Mouse (Mus musculus) adrenal gland, adult 8-10 months (tissue): ENCODE data around the gene Ahnak. TPM values are rescaled to one million over a fixed set of nuclear protein-coding genes. Genes with fewer than 3 reads are reported as not detected.
"Not testable (repeated sequence)": the region's sequence is repeated elsewhere in the genome, so short reads cannot be mapped to it uniquely, and the experiment has no call there.

Experiments
- DNase-seq: peaks from one replicate; pipeline ENCODE4 v3.0.0; 2022
- total RNA-seq, 4 experiments: library from RNA; stranded (reverse); gene quantifications; 2 replicates each; pipeline ENCODE4 v1.2.4; 2022

Gene Ahnak
- total RNA-seq, 4 experiments from 2014 or later = 122 to 227 (median 158) TPM

- no peak for DNase-seq
Observed at GRCm38 (mm10) chr19:9101062-9101457, 112.0 kb downstream of the Ahnak start.

- no peak for DNase-seq
Observed at GRCm38 (mm10) chr19:9103986-9104385, 114.9 kb downstream of the Ahnak start.

- no peak for DNase-seq
Observed at GRCm38 (mm10) chr19:9105101-9105685, 116.1 kb downstream of the Ahnak start.

- no peak for DNase-seq
Observed at GRCm38 (mm10) chr19:9106096-9106495, 117.0 kb downstream of the Ahnak start.

GRCm38 (mm10) chr19:9106751-9107378, 117.8 kb downstream of the Ahnak start:
- no peak for DNase-seq

GRCm38 (mm10) chr19:9107379-9107755, 118.3 kb downstream of the Ahnak start:
- DNase-seq = no peak

- DNase-seq = no peak
Observed at GRCm38 (mm10) chr19:9108536-9108935, 119.5 kb downstream of the Ahnak start.

- DNase-seq = no peak
Observed at GRCm38 (mm10) chr19:9110182-9110869, 121.2 kb downstream of the Ahnak start.

- no peak for DNase-seq
Observed at GRCm38 (mm10) chr19:9112043-9112442, 123.0 kb downstream of the Ahnak start.

GRCm38 (mm10) chr19:9116268-9116667, 127.2 kb downstream of the Ahnak start:
- DNase-seq = no peak

GRCm38 (mm10) chr19:9117275-9117674, 128.2 kb downstream of the Ahnak start:
- DNase-seq = no peak

- no peak for DNase-seq
Observed at GRCm38 (mm10) chr19:9119655-9120425, 130.8 kb downstream of the Ahnak start.

GRCm38 (mm10) chr19:9122390-9122789, 133.3 kb downstream of the Ahnak start:
- no peak for DNase-seq

GRCm38 (mm10) chr19:9123986-9124385, 134.9 kb downstream of the Ahnak start:
- not testable (repeated sequence) for DNase-seq

Other genes starting within 250 kb of the Ahnak start
- 1 to 10 TPM in 3 of 4 experiments, under 1 TPM in 1; 0.64 to 4.4 (median 1.8) TPM for gene 1700092M07Rik, start 248.6 kb upstream of the Ahnak start, total RNA-seq
- gene Stx5a, start 247.9 kb upstream of the Ahnak start, total RNA-seq = 100 to 1,000 TPM in 3 of 4 experiments, 10 to 100 TPM in 1; 90.9 to 138 (median 118) TPM
- 100 to 1,000 TPM; 102 to 164 (median 148) TPM for gene Nxf1, start 232.2 kb upstream of the Ahnak start, total RNA-seq
- 100 to 1,000 TPM; 111 to 137 (median 123) TPM for gene Tmem223, start 218.3 kb upstream of the Ahnak start, total RNA-seq
- gene Tmem179b, start 214.8 kb upstream of the Ahnak start, total RNA-seq = 10 to 100 TPM; 54.8 to 73.9 (median 63.9) TPM
- 10 to 100 TPM; 16.6 to 26.8 (median 21.0) TPM for gene Taf6l, start 202.9 kb upstream of the Ahnak start, total RNA-seq
- gene Polr2g, start 190.7 kb upstream of the Ahnak start, total RNA-seq = 100 to 1,000 TPM in 2 of 4 experiments, 10 to 100 TPM in 2; 86.0 to 106 (median 102) TPM
- 1 to 10 TPM; 2.5 to 4.9 (median 3.5) TPM for gene Zbtb3, start 186.7 kb upstream of the Ahnak start, total RNA-seq
- 10 to 100 TPM; 27.4 to 40.5 (median 35.9) TPM for gene Ttc9c, start 170.0 kb upstream of the Ahnak start, total RNA-seq
- gene Hnrnpul2, start 169.3 kb upstream of the Ahnak start, total RNA-seq = 10 to 100 TPM; 66.4 to 84.4 (median 73.9) TPM
- not detected for gene AC129217.1, start 159.5 kb upstream of the Ahnak start, total RNA-seq
- 100 to 1,000 TPM in 3 of 4 experiments, 10 to 100 TPM in 1; 96.6 to 137 (median 126) TPM for gene Bscl2, start 151.8 kb upstream of the Ahnak start, total RNA-seq
- 1 to 10 TPM; 4.7 to 9.8 (median 8.7) TPM for gene Gng3, start 150.1 kb upstream of the Ahnak start, total RNA-seq
- gene Lrrn4cl, start 138.5 kb upstream of the Ahnak start, total RNA-seq = 1 to 10 TPM; 2.6 to 4.5 (median 3.3) TPM
- gene Ubxn1, start 117.8 kb upstream of the Ahnak start, total RNA-seq = 100 to 1,000 TPM; 203 to 231 (median 218) TPM
- gene Uqcc3, start 108.4 kb upstream of the Ahnak start, total RNA-seq = 10 to 100 TPM; 53.2 to 91.0 (median 63.1) TPM
- gene Lbhd1, start 105.6 kb upstream of the Ahnak start, total RNA-seq = 10 to 100 TPM in 3 of 4 experiments, 1 to 10 TPM in 1; 9.6 to 22.4 (median 14.5) TPM
- not detected for gene Gm49403, start 105.4 kb upstream of the Ahnak start, total RNA-seq
- gene 1810009A15Rik, start 100.4 kb upstream of the Ahnak start, total RNA-seq = 10 to 100 TPM; 32.6 to 54.7 (median 45.3) TPM
- 10 to 100 TPM in 1 of 4 experiments, 1 to 10 TPM in 3; 2.6 to 10.6 (median 6.0) TPM for gene Gm49416, start 100.4 kb upstream of the Ahnak start, total RNA-seq
- gene Ints5, start 96.3 kb upstream of the Ahnak start, total RNA-seq = 10 to 100 TPM; 22.9 to 27.8 (median 25.0) TPM
- 100 to 1,000 TPM; 204 to 232 (median 222) TPM for gene Ganab, start 91.2 kb upstream of the Ahnak start, total RNA-seq
- 10 to 100 TPM; 61.3 to 72.9 (median 70.0) TPM for gene B3gat3, start 68.9 kb upstream of the Ahnak start, total RNA-seq
- gene Rom1, start 59.9 kb upstream of the Ahnak start, total RNA-seq = 10 to 100 TPM; 51.9 to 73.5 (median 54.9) TPM
- gene Eml3, start 59.7 kb upstream of the Ahnak start, total RNA-seq = 10 to 100 TPM; 57.9 to 87.6 (median 79.6) TPM
- 100 to 1,000 TPM in 2 of 4 experiments, 10 to 100 TPM in 2; 83.4 to 133 (median 102) TPM for gene Mta2, start 47.4 kb upstream of the Ahnak start, total RNA-seq
- gene Tut1, start 35.4 kb upstream of the Ahnak start, total RNA-seq = 10 to 100 TPM; 22.9 to 31.9 (median 26.8) TPM
- gene Eef1g, start 22.2 kb upstream of the Ahnak start, total RNA-seq = 100 to 1,000 TPM; 306 to 355 (median 328) TPM
- under 1 TPM in 1 of 4 experiments, not detected in 3; 0.73 TPM for gene Scgb1a1, start 98.7 kb downstream of the Ahnak start, total RNA-seq
- gene Asrgl1, start 146.4 kb downstream of the Ahnak start, total RNA-seq = 10 to 100 TPM; 12.7 to 21.8 (median 15.5) TPM